Mouse (Mus musculus) limb, embryonic 12.5 days (tissue): ENCODE results near the gene 9930111J21Rik1. TPM values are rescaled to one million over a fixed set of nuclear protein-coding genes. Genes with fewer than 3 reads are reported as not detected.
"Not testable (repeated sequence)": the region's sequence is repeated elsewhere in the genome, so short reads cannot be mapped to it uniquely, and the experiment has no call there.

Source experiments
- ATAC-seq: fragments of 200-750 bp; cut with Nextera tagmentation; 2 replicates; pipeline ENCODE4 v1.8.0; 2017; ENCODE audit warnings: low read depth, moderate TSS enrichment; ENCODE audit not compliant: insufficient number of reproducible peaks, insufficient read depth, low FRiP score, low TSS enrichment
- H3K27ac ChIP-seq: fragments of 300-500 bp; sonication (generic); 2 replicates; pipeline ENCODE4 v1.5.1; 2016; ENCODE audit warnings: mild to moderate bottlenecking, moderate library complexity
- H3K27me3 ChIP-seq: fragments of 300-500 bp; sonication (generic); 2 replicates; pipeline ENCODE4 v1.6.1; 2016; ENCODE audit warnings: mild to moderate bottlenecking, moderate library complexity
- H3K36me3 ChIP-seq: fragments of 300-500 bp; sonication (generic); 2 replicates; pipeline ENCODE4 v1.6.1; 2016; ENCODE audit warnings: mild to moderate bottlenecking, moderate library complexity
- H3K4me1 ChIP-seq: fragments of 300-500 bp; sonication (generic); replicated peaks from 2 replicates; pipeline ENCODE4 v1.6.1; 2016
- H3K4me2 ChIP-seq: fragments of 300-500 bp; sonication (generic); 2 replicates; pipeline ENCODE4 v1.6.1; 2016; ENCODE audit warnings: mild to moderate bottlenecking, moderate library complexity
- H3K4me3 ChIP-seq: fragments of 300-500 bp; sonication (generic); replicated peaks from 2 replicates; pipeline ENCODE4 v1.5.1; 2016; ENCODE audit warnings: mild to moderate bottlenecking
- H3K9ac ChIP-seq: fragments of 300-500 bp; sonication (generic); replicated peaks from 2 replicates; pipeline ENCODE4 v1.6.1; 2016; ENCODE audit warnings: mild to moderate bottlenecking, moderate library complexity
- H3K9me3 ChIP-seq: fragments of 300-500 bp; sonication (generic); 2 replicates; pipeline ENCODE4 v1.6.1; 2016; ENCODE audit warnings: mild to moderate bottlenecking, moderate library complexity
- WGBS: fragments of 180-500 bp; shearing (Covaris S2); methylation state at CpG from one replicate; pipeline ENCODE4 v1.1.7; 2016; 5-methylcytosine and 5-hydroxymethylcytosine counted together
- polyA plus RNA-seq: library from polyadenylated mRNA; unstranded; fragments of >200 nt; fragmentation: Nextera tagmentation; extraction: Ambion mirVana; gene quantifications from 2 replicates; pipeline ENCODE4 v1.2.1, GENCODE M21; 2016

Gene 9930111J21Rik1
- 0.19 and 0.54 TPM in 2 replicates for polyA plus RNA-seq

DNA sequence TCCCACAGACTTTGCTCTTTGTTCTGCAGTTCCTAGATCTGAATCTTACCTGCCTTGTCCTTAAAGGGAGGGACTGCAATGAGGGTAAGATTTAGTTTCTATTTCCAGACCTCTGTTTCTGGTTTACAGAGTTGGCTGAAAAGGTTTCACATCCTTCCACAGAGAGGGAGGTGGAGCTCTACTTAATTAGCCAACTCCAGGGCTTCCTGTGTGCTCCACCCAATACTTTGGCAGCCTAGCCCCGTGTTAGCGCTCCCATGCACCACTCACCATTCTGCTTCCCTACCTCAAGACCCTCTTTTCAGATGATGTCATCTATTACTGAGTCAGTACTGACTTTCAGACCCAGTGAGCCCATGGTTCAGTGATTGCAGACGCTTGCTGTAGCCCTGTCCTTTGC, at the start of gene 9930111J21Rik1:
9930111J21Rik1 (minus strand) TSS at position 148 of the 400 bp plus-strand sequence.
- H3K4me3 ChIP-seq, H3K9me3 ChIP-seq, ATAC-seq, H3K27ac ChIP-seq, H3K4me1 ChIP-seq, H3K4me2 ChIP-seq, H3K27me3 ChIP-seq, H3K9ac ChIP-seq, H3K36me3 ChIP-seq: not testable (repeated sequence)
- no CpG with 5 or more reads among the region's 3 CpGs for WGBS

DNA sequence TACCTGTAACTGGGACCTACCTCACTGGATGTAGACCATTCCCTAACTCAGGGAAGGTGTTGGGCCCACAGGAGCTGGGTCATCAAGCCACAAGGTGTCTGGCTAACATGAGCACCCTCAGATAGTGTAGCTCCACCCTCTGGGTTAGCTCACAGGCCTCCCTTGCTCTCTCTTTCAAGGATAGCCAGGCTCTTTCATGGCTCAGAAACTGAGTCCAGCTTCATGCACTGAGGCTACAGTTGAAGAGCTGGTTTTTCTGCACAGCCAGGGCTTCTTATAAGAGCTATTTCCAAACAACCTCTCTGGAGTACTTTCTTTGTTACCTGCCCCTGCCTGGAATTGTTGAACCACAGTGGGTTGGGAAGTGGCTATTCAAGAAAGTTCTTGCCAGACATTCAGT, 32.9 kb upstream of the 9930111J21Rik1 start:
- H3K4me3 ChIP-seq, H3K27ac ChIP-seq, ATAC-seq, H3K4me1 ChIP-seq, H3K36me3 ChIP-seq, H3K9ac ChIP-seq, H3K27me3 ChIP-seq, H3K9me3 ChIP-seq, H3K4me2 ChIP-seq: not testable (repeated sequence)

DNA sequence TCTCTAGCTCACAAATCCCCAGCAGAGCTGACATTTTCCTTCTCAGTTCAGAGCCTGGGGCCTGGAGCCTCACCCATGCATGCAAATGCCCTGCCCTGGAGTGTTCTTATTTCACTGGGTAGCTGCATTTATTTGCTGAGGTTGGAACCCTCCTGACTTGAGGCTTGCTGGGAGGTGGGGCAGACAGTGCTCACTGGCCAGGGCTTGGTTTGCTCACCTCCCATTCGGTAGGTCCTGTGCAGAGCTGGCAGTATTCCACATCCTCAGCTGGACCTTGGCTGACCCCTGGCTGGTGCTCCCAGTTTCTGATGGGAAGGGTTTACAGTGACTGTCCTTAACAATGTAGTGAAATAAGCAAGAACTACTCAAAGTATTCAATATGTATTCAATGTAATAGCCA, 27.6 kb upstream of the 9930111J21Rik1 start:
- ATAC-seq, H3K4me2 ChIP-seq, H3K4me3 ChIP-seq, H3K9ac ChIP-seq, H3K27ac ChIP-seq, H3K9me3 ChIP-seq, H3K27me3 ChIP-seq, H3K36me3 ChIP-seq, H3K4me1 ChIP-seq: not testable (repeated sequence)
- 67% methylated on average over 1 of the region's 1 CpGs for WGBS

DNA sequence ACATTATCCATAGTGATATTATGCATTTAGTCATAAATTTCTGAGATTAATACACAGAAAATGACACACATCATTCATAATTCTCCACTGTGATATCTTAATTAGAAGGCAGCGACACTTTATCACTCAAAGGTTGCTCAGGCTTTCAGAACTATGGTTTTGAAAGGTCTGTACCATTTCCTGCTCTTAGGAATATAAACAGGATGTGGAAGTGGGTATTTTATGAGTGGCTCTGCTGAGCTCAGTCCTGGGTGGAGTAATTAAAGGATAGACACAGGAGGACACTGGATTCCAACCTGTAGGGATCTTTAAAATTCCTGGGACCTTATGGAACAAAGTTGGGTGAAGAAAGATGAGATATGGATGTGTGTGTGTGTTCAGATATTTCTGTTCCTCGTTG, 27.1 kb upstream of the 9930111J21Rik1 start:
- 72% methylated on average over 2 of the region's 2 CpGs for WGBS
- not testable (repeated sequence) for H3K4me1 ChIP-seq, H3K9me3 ChIP-seq, H3K4me3 ChIP-seq, H3K36me3 ChIP-seq, ATAC-seq, H3K9ac ChIP-seq, H3K4me2 ChIP-seq, H3K27ac ChIP-seq, H3K27me3 ChIP-seq

DNA sequence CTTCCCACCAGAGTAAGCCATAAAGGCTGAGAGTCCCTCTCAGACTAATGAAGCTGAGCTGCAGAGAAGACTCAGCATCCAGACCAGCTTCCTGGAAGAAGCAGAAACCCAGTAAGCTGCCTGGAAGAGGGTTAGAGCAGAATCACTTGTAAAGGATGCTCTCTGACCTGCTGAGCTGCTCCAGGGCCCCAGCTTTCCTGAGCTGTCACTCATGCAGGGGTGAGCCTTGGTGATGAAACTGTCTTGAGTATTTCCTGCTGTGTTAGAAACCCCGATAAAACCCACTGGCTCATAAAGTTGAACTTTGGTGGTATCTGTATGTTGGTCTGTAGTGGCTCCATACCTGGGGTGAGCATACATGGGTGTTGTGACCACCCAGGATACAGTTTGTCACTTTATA, 21.2 kb upstream of the 9930111J21Rik1 start:
- ATAC-seq, H3K36me3 ChIP-seq: not testable (repeated sequence)

DNA sequence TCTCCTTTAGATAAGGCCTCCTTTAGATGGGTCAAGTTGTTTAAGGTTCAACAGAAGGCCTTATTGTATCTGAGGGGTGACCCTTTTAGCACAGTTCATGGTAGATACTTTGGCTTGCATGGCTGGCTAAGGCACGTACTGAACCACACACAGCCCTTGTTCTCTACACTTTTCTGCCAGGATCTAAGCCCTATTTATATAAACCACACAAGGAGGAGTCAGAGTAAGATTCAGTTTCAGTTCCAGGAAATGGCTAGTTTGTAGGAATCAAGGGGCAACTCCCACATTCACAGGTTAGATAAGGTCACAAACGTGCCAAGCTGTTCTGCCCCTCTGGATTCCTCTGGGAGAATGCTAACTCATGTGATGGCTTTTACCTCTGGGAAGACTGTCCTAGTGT, 14.8 kb upstream of the 9930111J21Rik1 start, which contains the start of gene Tgtp1:
Tgtp1 (minus strand) TSS at position 155 of the 400 bp plus-strand sequence.
- WGBS: 60% methylated on average over 2 of the region's 2 CpGs
- not testable (repeated sequence) for H3K36me3 ChIP-seq, H3K9me3 ChIP-seq, H3K4me2 ChIP-seq, ATAC-seq, H3K4me3 ChIP-seq, H3K27ac ChIP-seq, H3K4me1 ChIP-seq, H3K9ac ChIP-seq, H3K27me3 ChIP-seq

More for the DNA sequence above, 21.2 kb upstream of the 9930111J21Rik1 start:
- H3K4me3 ChIP-seq, H3K4me1 ChIP-seq, H3K9me3 ChIP-seq, H3K9ac ChIP-seq, H3K27ac ChIP-seq, H3K4me2 ChIP-seq, H3K27me3 ChIP-seq: not testable (repeated sequence)
- WGBS: 82% methylated on average over 1 of the region's 1 CpGs

DNA sequence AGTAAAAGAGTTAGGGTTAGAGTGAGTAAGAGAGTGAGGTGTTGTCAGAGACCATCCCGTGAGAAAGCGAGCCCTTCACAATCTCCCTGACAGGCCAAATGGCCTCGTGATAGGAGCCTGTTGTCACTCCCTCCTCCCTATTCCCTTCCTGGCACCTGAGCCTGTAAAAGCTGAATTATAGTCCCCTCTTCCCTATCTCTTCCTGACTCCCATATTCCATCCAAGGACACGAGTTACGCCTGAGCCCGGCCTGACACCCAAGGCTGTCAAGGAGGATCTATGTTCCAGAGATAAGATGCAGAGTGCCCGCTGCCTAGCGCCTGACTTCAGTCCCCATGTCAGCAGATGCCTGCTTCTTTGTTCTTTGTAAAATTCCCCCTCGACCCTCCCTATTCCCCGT, 14.1 kb upstream of the 9930111J21Rik1 start:
- H3K4me3 ChIP-seq, H3K4me2 ChIP-seq, H3K9ac ChIP-seq, H3K27me3 ChIP-seq, H3K27ac ChIP-seq, ATAC-seq, H3K9me3 ChIP-seq, H3K4me1 ChIP-seq, H3K36me3 ChIP-seq: not testable (repeated sequence)
- 25% methylated on average over 10 of the region's 10 CpGs for WGBS

DNA sequence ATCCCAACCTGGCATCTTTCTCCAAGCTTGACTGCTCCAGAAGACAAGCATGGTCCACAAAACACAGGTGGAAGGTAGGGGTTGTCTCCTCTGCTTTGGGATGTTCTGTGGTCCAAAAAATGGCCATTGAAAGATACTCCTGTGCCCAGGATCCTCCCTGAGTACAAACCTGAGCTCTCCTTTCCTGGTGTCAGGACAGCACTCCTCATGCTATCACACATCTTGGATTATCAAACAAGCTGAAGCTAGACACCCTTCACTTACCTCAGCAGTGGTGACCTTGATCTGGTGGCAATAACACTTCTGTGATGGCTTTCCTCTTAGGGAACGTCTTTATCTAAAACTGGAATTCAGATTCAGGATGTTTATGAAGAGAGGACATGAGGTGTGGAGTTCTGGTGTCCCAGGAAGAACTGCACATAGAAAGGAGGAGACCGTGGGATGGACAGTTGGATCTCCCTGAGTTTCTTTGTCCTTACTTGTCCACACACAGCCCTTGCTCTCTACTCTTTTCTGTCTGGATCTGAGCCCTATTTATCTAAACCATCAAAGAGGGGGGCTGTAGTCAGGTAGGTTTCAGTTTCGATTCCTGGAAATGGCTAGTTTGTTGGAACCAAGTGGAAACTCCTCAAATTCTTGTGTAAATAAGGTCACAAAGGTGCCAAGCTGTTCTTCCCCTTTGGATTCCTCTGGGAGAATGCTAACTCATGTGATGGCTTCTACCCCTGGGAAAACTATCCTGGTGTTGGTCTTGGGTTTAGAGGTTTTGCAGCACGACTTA, 12.7 kb upstream of the 9930111J21Rik1 start, which contains the start of gene Gm12185:
Gm12185 (minus strand) TSS at position 487 of the 781 bp plus-strand sequence.
- H3K4me1 ChIP-seq, ATAC-seq, H3K4me3 ChIP-seq, H3K27ac ChIP-seq, H3K36me3 ChIP-seq, H3K9ac ChIP-seq, H3K9me3 ChIP-seq, H3K27me3 ChIP-seq, H3K4me2 ChIP-seq: not testable (repeated sequence)
- WGBS: 61% methylated on average over 4 of the region's 4 CpGs

DNA sequence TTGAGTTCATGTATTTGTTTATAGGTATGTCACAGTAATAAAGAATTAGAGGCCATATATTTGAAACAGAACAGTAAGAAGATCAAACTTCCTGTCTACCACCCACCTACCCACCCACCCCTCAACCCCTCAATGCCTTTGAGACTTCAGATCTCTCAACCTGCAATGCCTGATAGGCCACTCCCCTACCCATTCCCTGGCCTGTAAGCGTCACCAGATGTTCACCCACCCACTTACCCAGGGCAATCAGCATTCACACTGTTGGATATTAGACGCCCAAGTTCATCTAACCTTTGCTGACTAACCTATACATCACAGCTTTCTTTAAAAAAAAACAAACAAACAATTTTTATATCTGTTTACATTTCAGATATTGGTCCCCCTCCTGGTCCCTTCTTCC, 10.8 kb upstream of the 9930111J21Rik1 start:
- 61% methylated on average over 2 of the region's 2 CpGs for WGBS
- H3K9ac ChIP-seq, H3K36me3 ChIP-seq, H3K4me3 ChIP-seq, H3K4me2 ChIP-seq, H3K27me3 ChIP-seq, ATAC-seq, H3K4me1 ChIP-seq, H3K9me3 ChIP-seq, H3K27ac ChIP-seq: not testable (repeated sequence)

DNA sequence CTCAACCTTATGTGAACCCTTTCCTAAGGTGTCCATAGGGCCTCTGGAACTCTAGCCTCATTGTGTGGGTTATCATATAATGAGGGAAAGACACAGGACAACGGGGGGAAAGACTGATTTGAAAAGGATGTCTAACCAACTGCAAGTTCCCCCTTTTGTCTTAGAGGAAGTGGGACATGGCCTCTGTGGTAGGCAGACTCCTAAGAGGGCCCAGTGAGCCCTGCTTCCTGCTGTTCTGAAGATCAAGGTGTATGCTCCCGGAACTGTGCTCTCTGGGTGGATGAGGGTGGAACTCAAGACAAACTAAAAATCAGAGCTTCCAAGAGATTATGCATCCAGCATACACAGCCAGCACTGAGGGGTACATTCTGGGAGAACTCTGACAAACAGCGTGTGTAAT, 9.0 kb upstream of the 9930111J21Rik1 start:
- H3K9ac ChIP-seq, H3K9me3 ChIP-seq, ATAC-seq, H3K27ac ChIP-seq, H3K27me3 ChIP-seq, H3K4me2 ChIP-seq, H3K4me3 ChIP-seq, H3K36me3 ChIP-seq, H3K4me1 ChIP-seq: not testable (repeated sequence)
- 86% methylated on average over 2 of the region's 3 CpGs for WGBS

DNA sequence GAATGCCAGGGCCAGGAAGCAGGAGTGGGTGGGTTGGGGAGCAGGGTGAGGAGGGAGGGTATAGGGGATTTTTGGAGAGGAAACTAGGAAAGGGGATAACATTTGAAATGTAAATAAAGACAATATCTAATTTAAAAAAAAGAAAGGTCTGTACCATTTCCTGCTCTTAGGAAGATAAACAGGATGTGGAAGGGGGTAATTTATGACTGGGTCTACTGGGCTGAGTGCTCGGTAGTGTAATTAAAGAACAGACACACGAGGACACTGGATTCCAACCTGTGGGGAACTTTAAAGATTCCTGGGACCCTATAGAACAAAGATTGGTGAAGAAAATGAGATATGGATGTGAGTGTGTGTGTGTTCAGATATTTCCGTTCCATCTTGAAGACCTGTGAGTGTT, 3.6 kb upstream of the 9930111J21Rik1 start:
- WGBS: no CpG with 5 or more reads among the region's 3 CpGs
- H3K9me3 ChIP-seq, H3K27me3 ChIP-seq, H3K27ac ChIP-seq, H3K4me2 ChIP-seq, ATAC-seq, H3K4me1 ChIP-seq, H3K9ac ChIP-seq, H3K36me3 ChIP-seq, H3K4me3 ChIP-seq: not testable (repeated sequence)

DNA sequence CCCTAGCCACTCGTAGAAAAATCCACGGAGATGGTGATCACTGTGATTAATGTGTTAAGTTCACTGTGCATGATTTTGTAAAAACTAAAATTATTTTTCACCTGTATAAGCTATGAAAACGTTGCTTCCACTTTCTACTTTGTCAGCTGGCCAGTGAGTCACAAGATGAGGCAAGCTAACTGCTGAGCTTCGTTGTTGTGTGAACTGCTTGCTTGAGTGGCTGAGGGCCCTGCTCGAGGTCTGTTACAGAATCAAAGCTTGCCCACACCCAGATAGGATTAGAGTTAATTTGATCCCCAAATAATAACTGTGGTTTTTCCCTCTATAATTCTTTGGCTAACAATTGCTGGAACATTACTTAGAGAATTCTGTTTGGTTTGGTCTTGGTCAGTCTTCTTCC, 854 bp upstream of the 9930111J21Rik1 start:
- not testable (repeated sequence) for ATAC-seq, H3K4me2 ChIP-seq, H3K27me3 ChIP-seq, H3K4me1 ChIP-seq, H3K9me3 ChIP-seq, H3K9ac ChIP-seq, H3K27ac ChIP-seq, H3K4me3 ChIP-seq, H3K36me3 ChIP-seq
- no CpG with 5 or more reads among the region's 5 CpGs for WGBS
